Mouse (Mus musculus): ENCODE measurements around the gene Col26a1.

DNA sequence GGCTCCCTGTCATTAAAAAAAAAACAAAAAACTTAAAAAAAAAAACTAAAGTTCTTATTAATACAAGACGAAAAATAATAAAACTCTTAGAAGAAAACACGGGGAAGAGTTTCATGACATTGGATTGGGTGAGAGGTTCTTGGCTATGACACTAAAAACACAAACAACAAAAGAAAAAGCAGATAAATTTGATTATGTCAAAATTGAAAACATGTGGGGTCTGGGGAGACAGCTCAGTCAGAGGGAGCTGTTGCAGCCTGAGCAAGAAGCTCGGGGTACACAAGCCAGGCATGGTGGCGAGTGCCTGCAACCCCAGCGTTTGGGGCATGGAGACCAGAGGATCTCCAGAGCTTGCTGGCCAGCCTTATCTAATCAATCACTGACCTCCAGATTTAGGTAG, 15.3 kb downstream of the Col26a1 start:
- TF ChIP-seq USF1 (IDR thresholded peaks at IDR 0.05; ENCODE audit: low read depth), result no peak
- no peak for TF ChIP-seq POLR2A (IDR thresholded peaks at IDR 0.05; ENCODE audit: insufficient read length, low read depth)
- TF ChIP-seq POLR2AphosphoS2 (IDR thresholded peaks at IDR 0.05; ENCODE audit: insufficient read length, low read depth), result no peak
- TF ChIP-seq TCF12 (IDR thresholded peaks at IDR 0.05; ENCODE audit: insufficient read depth, poor library complexity, severe bottlenecking), result no peak

Data from myocyte (in vitro differentiated cells).